Mouse (Mus musculus) cerebellum, adult 9-11 months (tissue): Measurements from ENCODE around the gene Tmx4.

Experiments used
- DNase-seq: peaks from one replicate; pipeline ENCODE4 v3.0.0; 2022

Tmx4 gene

DNA sequence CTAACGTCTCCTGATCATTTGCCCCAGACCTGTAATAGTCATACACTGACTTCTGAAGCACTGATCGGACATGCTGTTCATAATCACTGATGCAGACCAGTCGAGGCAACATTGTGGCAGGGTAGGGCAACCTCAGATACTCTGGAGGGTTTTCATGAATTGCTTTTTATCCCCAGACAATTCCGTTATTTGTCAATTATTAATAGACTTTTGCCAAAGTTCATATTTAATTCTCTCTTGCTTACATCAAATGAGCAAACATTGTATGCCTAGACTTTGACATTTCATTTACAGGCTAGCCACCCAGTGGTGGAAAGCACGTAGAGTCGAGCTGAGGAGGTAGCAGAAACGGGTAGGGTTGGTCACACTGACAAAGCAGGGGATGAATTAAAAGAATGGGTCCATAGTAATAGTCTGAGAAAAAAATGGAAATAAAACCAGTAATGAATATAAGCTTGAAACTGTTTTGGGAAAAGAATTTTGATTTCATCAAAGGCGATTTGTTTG is 89.7 kb downstream of the Tmx4 start, which contains the start of gene Hao1:
TSS of gene Hao1 (minus strand) at position 148 of the 507 bp plus-strand sequence.
- DNase-seq: no peak

DNA sequence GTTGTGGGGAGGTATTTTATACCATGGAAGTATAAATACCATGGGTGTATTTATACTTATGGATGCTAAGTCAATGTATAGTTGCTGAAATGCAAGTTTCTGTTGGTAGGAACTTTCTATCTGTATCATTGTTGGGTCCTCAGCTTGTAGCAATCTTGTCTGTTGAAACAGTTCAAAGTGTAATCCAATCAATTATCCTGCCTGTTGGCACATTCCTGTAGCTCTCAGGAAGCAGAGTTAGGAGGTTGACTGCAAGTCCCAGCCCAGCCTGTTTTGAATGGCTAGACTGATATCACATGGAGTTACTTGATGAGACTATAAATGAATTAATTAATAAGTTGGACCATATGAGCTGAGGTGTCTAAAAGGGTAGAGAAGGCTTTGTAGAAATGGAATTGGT is 91.6 kb downstream of the Tmx4 start:
- no peak for DNase-seq

DNA sequence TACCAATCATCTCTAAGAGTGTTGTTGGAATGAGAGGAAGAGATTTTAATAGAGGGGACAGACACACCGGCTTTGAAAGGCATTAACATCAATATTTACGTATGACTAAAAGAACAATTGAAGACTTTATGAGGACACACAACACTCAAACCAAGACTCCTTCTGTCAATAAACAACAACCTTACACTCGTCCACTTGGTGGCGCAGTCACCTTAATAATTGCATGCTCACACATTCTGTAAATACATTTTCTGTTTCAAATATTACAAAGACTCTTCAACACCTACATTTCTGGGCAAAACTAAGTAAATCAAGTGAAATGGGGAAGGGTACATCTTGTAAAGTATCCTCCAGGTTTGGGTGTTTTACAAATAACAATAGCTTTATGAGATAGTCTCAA is 94.2 kb downstream of the Tmx4 start:
- peak; percentile 14 for DNase-seq

- no peak for DNase-seq
These were observed 98.8 kb downstream of the Tmx4 start for GRCm38 (mm10) chr2:134545116-134545515.

DNA sequence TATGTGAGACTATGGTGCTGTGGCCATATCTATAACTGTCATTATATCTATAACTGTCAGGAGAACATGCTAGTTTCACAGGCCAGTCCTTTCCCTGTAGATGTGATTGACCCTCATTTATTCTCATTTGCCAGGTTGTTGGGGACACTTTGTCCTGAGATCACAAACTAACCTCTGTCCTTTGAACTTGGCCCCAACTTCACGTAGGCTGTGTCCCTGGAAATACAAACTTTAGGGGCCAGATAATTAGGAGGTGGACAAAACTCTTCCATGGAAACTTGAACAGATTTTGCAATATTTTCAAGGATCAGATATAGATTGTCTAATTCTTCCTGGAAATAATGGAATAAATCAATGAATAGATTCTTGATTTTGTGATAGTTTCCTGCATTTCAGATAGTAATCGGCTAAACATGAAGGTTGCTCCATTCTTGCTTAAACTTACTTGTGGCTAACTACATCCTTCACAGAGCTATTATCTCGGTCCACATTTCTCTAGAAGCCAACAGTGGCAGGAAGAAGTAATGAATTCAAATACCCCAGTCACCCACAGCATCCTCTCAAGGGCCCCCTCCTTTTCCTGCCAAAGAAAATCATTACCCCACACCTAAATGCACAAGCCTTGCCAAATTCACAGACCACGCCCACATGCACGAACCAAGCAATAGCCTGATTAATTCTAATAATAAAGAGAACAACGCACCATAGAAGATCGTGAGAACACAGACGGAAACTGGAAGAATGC is 99.5 kb downstream of the Tmx4 start:
- no peak for DNase-seq
